8 mouse cellular contexts compared by ENCODE assay signal in genomic region chr4:134449595-134450391, GRCm38 (mm10). TPM values are rescaled to one million over a fixed set of nuclear protein-coding genes. Genes with fewer than 3 reads are reported as not detected.
A peak's percentile ranks its signal among the peaks of the same experiment; 100 is the strongest.
DNase-seq lines count a peak whose midpoint lies in the region; ATAC-seq lines count a peak whose summit lies in the region.

No protein-coding gene starts in this region.

- peak overlapping the region; percentile 23 for H3K4me2 ChIP-seq in hindbrain, embryonic 14.5 days (replicated peaks)
- no peak overlapping the region for H3K4me2 ChIP-seq in neural tube, embryonic 11.5 days (ENCODE audit: low read depth)

- 25% methylated on average over 13 of the region's 13 CpGs for WGBS in hindbrain, embryonic 14.5 days
- 26% methylated on average over 12 of the region's 13 CpGs for WGBS in neural tube, embryonic 11.5 days

- ATAC-seq in hindbrain, embryonic 14.5 days (ENCODE audit: low FRiP score) = peak; percentile 70
- peak; percentile 48 for ATAC-seq in neural tube, embryonic 11.5 days (ENCODE audit: insufficient read depth, low FRiP score, low TSS enrichment)

- no peaks in the 10 kb centered on the region for H3K27me3 ChIP-seq in hindbrain, embryonic 14.5 days (ENCODE audit: control insufficient read depth, insufficient read depth, low read length)
- no peaks in the 10 kb centered on the region; the same call in 1 of the 2 replicates for H3K27me3 ChIP-seq in neural tube, embryonic 11.5 days (ENCODE audit: control insufficient read depth, insufficient read depth, low read length)

- peak overlapping the region; percentile 50 for H3K9ac ChIP-seq in hindbrain, embryonic 14.5 days
- peak overlapping the region; percentile 30 for H3K9ac ChIP-seq in neural tube, embryonic 11.5 days (ENCODE audit: low read length)

- peak; percentile 48 for DNase-seq in layer of hippocampus, adult 9-11 months
- no peak for DNase-seq in layer of hippocampus, adult 9-10 months (ENCODE audit: low spot score)
- DNase-seq in cerebellum, adult 9-10 months = peak; percentile 91
- peak; percentile 80 for DNase-seq in hindbrain, embryonic 14.5 days (ENCODE audit: low spot score)
- no peak for DNase-seq in neural tube, embryonic 11.5 days (ENCODE audit: low spot score)
- no peak for DNase-seq in adipocyte (ENCODE audit: low spot score)
- DNase-seq in layer of hippocampus, adult 18-20 months (ENCODE audit: low spot score in 2 of 2) = no peak
- DNase-seq in heart, postnatal 4 days = no peak

- no peaks in the 10 kb centered on the region for H3K9me3 ChIP-seq in hindbrain, embryonic 14.5 days (ENCODE audit: control insufficient read depth, low read length)
- H3K9me3 ChIP-seq in neural tube, embryonic 11.5 days (ENCODE audit: control insufficient read depth, low read length) = no peaks in the 10 kb centered on the region

- no peaks in the 10 kb centered on the region for H3K36me3 ChIP-seq in hindbrain, embryonic 14.5 days (replicated peaks; ENCODE audit: control insufficient read depth, insufficient read depth)
- H3K36me3 ChIP-seq in neural tube, embryonic 11.5 days (ENCODE audit: control insufficient read depth, insufficient read depth, low read length) = no peaks in the 10 kb centered on the region

- H3K27ac ChIP-seq in hindbrain, embryonic 14.5 days = peak overlapping the region; percentile 95
- peak overlapping the region; percentile 87 for H3K27ac ChIP-seq in neural tube, embryonic 11.5 days (ENCODE audit: low read depth, low read length)

- H3K4me1 ChIP-seq in hindbrain, embryonic 14.5 days (replicated peaks; ENCODE audit: control insufficient read depth, insufficient read depth, low read length) = peaks cover 41% of the 10 kb centered on the region
- H3K4me1 ChIP-seq in neural tube, embryonic 11.5 days (ENCODE audit: control insufficient read depth, insufficient read depth, low read length) = peaks cover 13% of the 10 kb centered on the region

- no peak overlapping the region for H3K4me3 ChIP-seq in hindbrain, embryonic 14.5 days (replicated peaks; ENCODE audit: low read length)
- H3K4me3 ChIP-seq in neural tube, embryonic 11.5 days (ENCODE audit: low read depth, low read length) = no peak overlapping the region

RNA-seq across cellular contexts. Expression of gene Stmn1, which starts 18.3 kb away (rescaled TPM):
- polyA plus RNA-seq in hindbrain, embryonic 14.5 days (2014; fragmentation: Nextera tagmentation; extraction: Ambion mirVana) = 5,273 and 5,278 TPM in 2 replicates
- polyA plus RNA-seq in neural tube, embryonic 11.5 days (2014; fragmentation: Nextera tagmentation; extraction: Ambion mirVana) = 3,693 and 3,815 TPM in 2 replicates
- 100 to 1,000 TPM; 373 to 429 TPM for total RNA-seq in layer of hippocampus, adult 18-20 months (2021)
- 100 to 1,000 TPM; 312 to 327 TPM for total RNA-seq in heart, postnatal 4 days (2021)

RNA-seq across cellular contexts. Expression of gene Paqr7, which starts 46.7 kb away (rescaled TPM):
- 11.5 and 12.4 TPM in 2 replicates for polyA plus RNA-seq in hindbrain, embryonic 14.5 days (2014; fragmentation: Nextera tagmentation; extraction: Ambion mirVana)
- polyA plus RNA-seq in neural tube, embryonic 11.5 days (2014; fragmentation: Nextera tagmentation; extraction: Ambion mirVana) = 2.0 and 2.2 TPM in 2 replicates
- 10 to 100 TPM; 60.9 to 67.1 TPM for total RNA-seq in layer of hippocampus, adult 18-20 months (2021)
- total RNA-seq in heart, postnatal 4 days (2021) = 1 to 10 TPM; 8.2 to 9.0 TPM

RNA-seq across cellular contexts. Expression of gene Pafah2, which starts 53.7 kb away (rescaled TPM):
- 6.8 and 6.9 TPM in 2 replicates for polyA plus RNA-seq in hindbrain, embryonic 14.5 days (2014; fragmentation: Nextera tagmentation; extraction: Ambion mirVana)
- 6.9 and 11.4 TPM in 2 replicates for polyA plus RNA-seq in neural tube, embryonic 11.5 days (2014; fragmentation: Nextera tagmentation; extraction: Ambion mirVana)
- 1 to 10 TPM; 5.0 to 5.9 TPM for total RNA-seq in layer of hippocampus, adult 18-20 months (2021)
- total RNA-seq in heart, postnatal 4 days (2021) = 1 to 10 TPM; 8.6 to 8.9 TPM

Comparison
In these comparisons a context has a peak if more than half of its experiments do, and no peak if none do; other contexts are left out.
1. DNase-seq: peak in layer of hippocampus, adult 9-11 months (single experiment), cerebellum, adult 9-10 months (single experiment) and hindbrain, embryonic 14.5 days (single experiment); none in layer of hippocampus, adult 9-10 months (single experiment), neural tube, embryonic 11.5 days (single experiment), adipocyte (single experiment), layer of hippocampus, adult 18-20 months (0 of 2) and heart, postnatal 4 days (single experiment).
2. RNA of gene Paqr7, which starts 46.7 kb away (total RNA-seq): 60.9 to 67.1 TPM in layer of hippocampus, adult 18-20 months; 8.2 to 9.0 TPM in heart, postnatal 4 days; every median in the first group is over 4 times any median in the second.